Mouse (Mus musculus): ENCODE measurements around the gene Fbxl18. TPM values are rescaled to one million over a fixed set of nuclear protein-coding genes. Genes with fewer than 3 reads are reported as not detected.

The Fbxl18 gene
- total and polyA plus RNA-seq, 3 experiments = 4.6 to 7.4 TPM; not detected in 1

DNA sequence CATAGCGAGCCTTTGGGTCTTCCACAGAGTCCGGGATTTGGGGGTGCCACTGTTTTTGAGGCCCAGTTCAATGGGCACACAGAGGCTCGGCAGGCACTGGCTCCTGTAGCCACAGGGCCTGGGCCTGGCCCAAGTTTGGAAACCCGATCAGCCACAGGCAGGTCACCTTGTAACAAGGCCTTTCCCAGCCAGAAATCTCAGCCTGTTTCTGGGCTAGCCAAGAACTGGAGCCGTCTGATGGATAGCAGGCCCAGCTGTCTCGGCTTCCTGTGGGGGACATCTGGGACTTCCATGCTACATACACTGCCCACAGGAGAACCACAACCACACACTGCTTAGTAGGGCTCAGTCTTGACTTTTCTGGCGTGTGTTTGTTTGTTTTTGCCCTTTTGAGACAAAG, 21.4 kb upstream of the Fbxl18 start:
- Histone ChIP-seq H3K36me3 (ENCODE audit: control insufficient read depth in 1 of 2, insufficient read depth in 2 of 2, low read length in 2 of 2) (peaks cover 0 to 13% of the 10 kb centered on the region in 2 experiments; a peak in 2 of 4 replicates), H3K79me2 (ENCODE audit: control insufficient read depth, insufficient read depth, low read length, poor library complexity) (no peaks in the 10 kb centered on the region), H3K4me3 (ENCODE audit: control insufficient read depth in 1 of 2, insufficient read depth in 1 of 2, low read depth in 2 of 2, low read length in 2 of 2) (no peak overlapping the region), H3K27me3 (ENCODE audit: control insufficient read depth in 1 of 2, insufficient read depth in 2 of 2, low read length in 2 of 2) (no peaks in the 10 kb centered on the region), H3K9me3 (replicated peaks; ENCODE audit: insufficient read depth, low read length) (no peaks in the 10 kb centered on the region), H3K9ac (ENCODE audit: control insufficient read depth, low read depth, low read length, poor library complexity, severe bottlenecking) (no peak overlapping the region), H3K4me1 (ENCODE audit: control insufficient read depth in 1 of 2, insufficient read depth in 2 of 2, low read length in 2 of 2) (peaks cover 10 to 22% of the 10 kb centered on the region in 2 experiments), H3K27ac (ENCODE audit: control insufficient read depth, low read depth, low read length) (no peak overlapping the region)
- no peak for TF ChIP-seq TCF12 (IDR thresholded peaks at IDR 0.05; ENCODE audit: low read depth, low read length)
- TF ChIP-seq MAFK (IDR thresholded peaks at IDR 0.05; ENCODE audit: borderline replicate concordance, low read depth, low read length) = no peak
- TF ChIP-seq MYC (IDR thresholded peaks at IDR 0.05; ENCODE audit: low read depth, low read length) = no peak
- TF ChIP-seq CHD2 (IDR thresholded peaks at IDR 0.05; ENCODE audit: low read length) = no peak
- TF ChIP-seq CTCF (IDR thresholded peaks at IDR 0.05 in 2 of 3, conservative IDR thresholded peaks at IDR 0.05 in 1 of 3; ENCODE audit: control insufficient read depth in 1 of 3, insufficient read depth in 1 of 3, low read depth in 2 of 3, low read length in 3 of 3, poor library complexity in 1 of 3, severe bottlenecking in 1 of 3) = no peak
- TF ChIP-seq GABPA (IDR thresholded peaks at IDR 0.05; ENCODE audit: low read depth, low read length) = no peak
- TF ChIP-seq MAZ (IDR thresholded peaks at IDR 0.05; ENCODE audit: low read depth, low read length) = no peak
- no peak for TF ChIP-seq JUND (IDR thresholded peaks at IDR 0.05; ENCODE audit: low read depth, low read length)
- TF ChIP-seq ZNF384 (IDR thresholded peaks at IDR 0.05; ENCODE audit: low read depth, low read length) = no peak
- TF ChIP-seq UBTF (IDR thresholded peaks at IDR 0.05; ENCODE audit: borderline replicate concordance, insufficient read depth, low read depth, low read length) = no peak
- no peak for DNase-seq (ENCODE audit: low read depth, low spot score)

DNA sequence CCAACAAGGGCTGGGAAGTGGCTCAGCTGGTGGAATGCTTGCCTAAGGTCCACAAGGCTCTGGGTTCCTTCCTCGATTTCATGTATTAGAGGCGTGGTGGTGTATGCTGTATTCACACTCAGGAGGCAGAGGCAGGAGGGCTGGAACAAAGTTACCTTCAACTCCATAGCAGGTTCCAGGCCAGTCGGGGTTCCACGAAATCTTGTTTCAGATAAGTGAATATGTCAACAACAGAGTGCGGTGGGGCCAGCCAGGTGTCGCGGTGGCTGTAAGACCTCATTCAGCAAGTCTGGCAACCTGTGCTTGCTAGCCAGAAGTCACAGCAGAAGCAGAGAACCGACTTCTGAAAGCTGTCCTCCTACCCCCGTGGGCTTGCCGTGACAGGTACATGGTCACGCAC, 20.0 kb upstream of the Fbxl18 start:
- Histone ChIP-seq H3K4me3 (ENCODE audit: control insufficient read depth in 1 of 2, insufficient read depth in 1 of 2, low read depth in 2 of 2, low read length in 2 of 2) (no peak overlapping the region), H3K36me3 (ENCODE audit: control insufficient read depth in 1 of 2, insufficient read depth in 2 of 2, low read length in 2 of 2) (peaks cover 0 to 10% of the 10 kb centered on the region in 2 experiments; a peak in 2 of 4 replicates), H3K79me2 (ENCODE audit: control insufficient read depth, insufficient read depth, low read length, poor library complexity) (no peaks in the 10 kb centered on the region), H3K4me1 (ENCODE audit: control insufficient read depth in 1 of 2, insufficient read depth in 2 of 2, low read length in 2 of 2) (peaks cover 5 to 19% of the 10 kb centered on the region in 2 experiments; a peak in 3 of 4 replicates), H3K27me3 (ENCODE audit: control insufficient read depth in 1 of 2, insufficient read depth in 2 of 2, low read length in 2 of 2) (no peaks in the 10 kb centered on the region), H3K9ac (ENCODE audit: control insufficient read depth, low read depth, low read length, poor library complexity, severe bottlenecking) (no peak overlapping the region), H3K27ac (ENCODE audit: control insufficient read depth, low read depth, low read length) (no peak overlapping the region), H3K9me3 (replicated peaks; ENCODE audit: insufficient read depth, low read length) (no peaks in the 10 kb centered on the region)
- TF ChIP-seq POLR2A (IDR thresholded peaks at IDR 0.05; ENCODE audit: control insufficient read depth in 1 of 2, insufficient read depth in 1 of 2, low read depth in 1 of 2, low read length in 2 of 2, poor library complexity in 1 of 2) (no peak), MAZ (IDR thresholded peaks at IDR 0.05; ENCODE audit: low read depth, low read length) (no peak), MEF2A (IDR thresholded peaks at IDR 0.05; ENCODE audit: extremely low read depth, insufficient replicate concordance, low read depth, low read length, poor library complexity, severe bottlenecking) (no peak), ZC3H11A (IDR thresholded peaks at IDR 0.05; ENCODE audit: low read depth, low read length) (no peak), E2F4 (IDR thresholded peaks at IDR 0.05; ENCODE audit: borderline replicate concordance, low read depth, low read length) (no peak), TAL1 (IDR thresholded peaks at IDR 0.05; ENCODE audit: low read length) (no peak), KAT2A (conservative IDR thresholded peaks at IDR 0.05; ENCODE audit: low read depth, low read length) (no peak), POLR2AphosphoS5 (IDR thresholded peaks at IDR 0.05; ENCODE audit: borderline replicate concordance, low read depth, low read length) (no peak), HCFC1 (IDR thresholded peaks at IDR 0.05; ENCODE audit: low read depth, low read length) (no peak), RCOR1 (IDR thresholded peaks at IDR 0.05; ENCODE audit: low read depth, low read length) (no peak), ZKSCAN1 (IDR thresholded peaks at IDR 0.05; ENCODE audit: low read depth, low read length) (no peak), GABPA (IDR thresholded peaks at IDR 0.05; ENCODE audit: low read depth, low read length) (no peak)
- no peak for DNase-seq (ENCODE audit: low read depth, low spot score)
